Mouse (Mus musculus): Measurements from ENCODE around the gene Trmt61a. TPM values are rescaled to one million over a fixed set of nuclear protein-coding genes. Genes with fewer than 3 reads are reported as not detected.
A peak's percentile ranks its signal among the peaks of the same experiment; 100 is the strongest.

The Trmt61a gene
- polyA plus RNA-seq, 1 experiment from 2014 or later: 5.0 TPM

- Histone ChIP-seq H3K4me2 (ENCODE audit: low read depth, low read length) (no peak overlapping the region), H3K36me3 (ENCODE audit: control insufficient read depth, insufficient read depth, low read length) (peaks cover 7% of the 10 kb centered on the region), H3K9ac (replicated peaks; ENCODE audit: low read depth, low read length) (no peak overlapping the region), H3K27me3 (ENCODE audit: control insufficient read depth, insufficient read depth, low read length) (no peaks in the 10 kb centered on the region), H3K9me3 (ENCODE audit: control insufficient read depth, low read length) (no peaks in the 10 kb centered on the region), H3K4me1 (ENCODE audit: control insufficient read depth, insufficient read depth, low read length) (no peaks in the 10 kb centered on the region), H3K4me3 (ENCODE audit: low read depth, low read length) (no peak overlapping the region), H3K27ac (ENCODE audit: low read depth, low read length) (no peak overlapping the region)
- WGBS: 81% methylated on average over 4 of the region's 4 CpGs
- ATAC-seq (ENCODE audit: low read depth): no peak
Measured at GRCm38 (mm10) chr12:111726122-111726463, 48.2 kb downstream of the Trmt61a start.

DNA sequence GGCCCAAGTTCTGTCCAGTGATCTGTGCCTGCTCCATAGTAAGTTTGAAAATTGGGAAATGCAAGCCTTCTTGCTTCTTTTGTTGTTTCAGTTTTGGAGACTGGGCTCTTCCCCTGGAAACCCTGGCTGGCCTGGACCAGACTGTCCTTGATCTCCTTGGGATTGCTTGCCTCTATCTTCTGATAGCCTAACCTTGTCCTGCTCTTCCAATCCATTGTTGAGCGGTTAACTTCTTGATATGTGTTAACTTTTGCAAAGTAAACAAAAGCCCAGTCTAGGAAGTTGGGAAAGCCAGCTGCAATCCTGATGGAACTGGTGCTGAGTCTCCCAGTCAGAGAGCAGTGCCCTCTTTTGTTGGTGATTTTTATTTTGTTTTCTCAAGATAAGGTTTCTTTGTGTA, 50.1 kb downstream of the Trmt61a start:
- Histone ChIP-seq H3K27ac (ENCODE audit: low read depth, low read length) (no peak overlapping the region), H3K9me3 (ENCODE audit: control insufficient read depth, low read length) (no peaks in the 10 kb centered on the region), H3K4me1 (ENCODE audit: control insufficient read depth, insufficient read depth, low read length) (no peaks in the 10 kb centered on the region), H3K27me3 (ENCODE audit: control insufficient read depth, insufficient read depth, low read length) (no peaks in the 10 kb centered on the region), H3K36me3 (ENCODE audit: control insufficient read depth, insufficient read depth, low read length) (peaks cover 7% of the 10 kb centered on the region), H3K4me3 (ENCODE audit: low read depth, low read length) (no peak overlapping the region), H3K4me2 (ENCODE audit: low read depth, low read length) (no peak overlapping the region), H3K9ac (replicated peaks; ENCODE audit: low read depth, low read length) (no peak overlapping the region)
- WGBS: 97% methylated on average over 1 of the region's 1 CpGs
- no peak for ATAC-seq (ENCODE audit: low read depth)

- WGBS: 33% methylated on average over 30 of the region's 30 CpGs
Measured at GRCm38 (mm10) chr12:111731822-111732807, 54.2 kb downstream of the Trmt61a start.

DNA sequence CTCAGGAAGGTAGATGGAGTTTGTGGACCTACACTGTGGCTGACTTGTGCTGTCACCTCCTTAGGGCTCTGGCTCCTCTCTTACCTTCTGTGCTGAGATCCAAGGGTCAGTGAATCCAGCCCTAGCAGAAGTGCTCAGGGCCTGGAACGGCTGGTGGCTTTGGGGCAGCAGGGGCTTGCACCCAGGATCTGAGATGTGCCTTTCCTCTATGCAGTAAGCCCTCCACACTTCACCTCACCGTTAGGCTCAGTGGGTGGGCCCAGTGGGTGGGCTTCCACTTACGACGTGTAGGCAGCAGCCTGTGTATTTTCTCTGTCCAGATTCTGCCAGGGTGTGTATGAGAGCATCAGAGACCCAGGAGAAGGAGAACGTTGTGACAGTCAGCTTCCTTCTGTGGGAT, 55.0 kb downstream of the Trmt61a start:
- 56% methylated on average over 5 of the region's 5 CpGs for WGBS
- no peaks in the 10 kb centered on the region for H3K27me3 ChIP-seq (ENCODE audit: control insufficient read depth, insufficient read depth, low read length)
- H3K9me3 ChIP-seq (ENCODE audit: control insufficient read depth, low read length): no peaks in the 10 kb centered on the region
- H3K4me3 ChIP-seq (ENCODE audit: low read depth, low read length): no peak overlapping the region
- no peak overlapping the region for H3K4me2 ChIP-seq (ENCODE audit: low read depth, low read length)
- no peaks in the 10 kb centered on the region for H3K36me3 ChIP-seq (ENCODE audit: control insufficient read depth, insufficient read depth, low read length)
- 0 out of 2 replicates have a peak, but pooled peaks have one; percentile 23 for ATAC-seq (ENCODE audit: low read depth)
- H3K27ac ChIP-seq (ENCODE audit: low read depth, low read length): no peak overlapping the region
- H3K9ac ChIP-seq (replicated peaks; ENCODE audit: low read depth, low read length): no peak overlapping the region
- no peaks in the 10 kb centered on the region for H3K4me1 ChIP-seq (ENCODE audit: control insufficient read depth, insufficient read depth, low read length)

More at GRCm38 (mm10) chr12:111731822-111732807, 54.2 kb downstream of the Trmt61a start:
- Histone ChIP-seq H3K27me3 (ENCODE audit: control insufficient read depth, insufficient read depth, low read length) (no peaks in the 10 kb centered on the region), H3K9ac (replicated peaks; ENCODE audit: low read depth, low read length) (no peak overlapping the region), H3K36me3 (ENCODE audit: control insufficient read depth, insufficient read depth, low read length) (no peaks in the 10 kb centered on the region), H3K27ac (ENCODE audit: low read depth, low read length) (no peak overlapping the region), H3K4me3 (ENCODE audit: low read depth, low read length) (no peak overlapping the region), H3K4me1 (ENCODE audit: control insufficient read depth, insufficient read depth, low read length) (no peaks in the 10 kb centered on the region), H3K4me2 (ENCODE audit: low read depth, low read length) (no peak overlapping the region; the same call in 1 of the 2 replicates), H3K9me3 (ENCODE audit: control insufficient read depth, low read length) (no peaks in the 10 kb centered on the region)
- ATAC-seq (ENCODE audit: low read depth): peak; percentile 95

Other genes with a start within 250 kb of the Trmt61a start
- 0.81 TPM in 1 of 2 replicates, not detected in the other for gene Tnfaip2, start 235.6 kb upstream of the Trmt61a start, polyA plus RNA-seq (2014; fragmentation: Nextera tagmentation; extraction: Ambion mirVana)
- 1.3 and 1.5 TPM in 2 replicates for gene Gm266, start 192.3 kb upstream of the Trmt61a start, polyA plus RNA-seq (2014; fragmentation: Nextera tagmentation; extraction: Ambion mirVana)
- gene Eif5, start 140.1 kb upstream of the Trmt61a start, polyA plus RNA-seq (2014; fragmentation: Nextera tagmentation; extraction: Ambion mirVana): 518 and 558 TPM in 2 replicates
- gene Mark3, start 103.6 kb upstream of the Trmt61a start, polyA plus RNA-seq (2014; fragmentation: Nextera tagmentation; extraction: Ambion mirVana): 78.1 and 83.7 TPM in 2 replicates
- 1,430 and 1,628 TPM in 2 replicates for gene Ckb, start 5.8 kb upstream of the Trmt61a start, polyA plus RNA-seq (2014; fragmentation: Nextera tagmentation; extraction: Ambion mirVana)
- 68.1 and 71.8 TPM in 2 replicates for gene Bag5, start 35.2 kb downstream of the Trmt61a start, polyA plus RNA-seq (2014; fragmentation: Nextera tagmentation; extraction: Ambion mirVana)
- gene Apopt1, start 35.2 kb downstream of the Trmt61a start, polyA plus RNA-seq (2014; fragmentation: Nextera tagmentation; extraction: Ambion mirVana): 65.7 and 69.6 TPM in 2 replicates
- 598 and 669 TPM in 2 replicates for gene Klc1, start 80.7 kb downstream of the Trmt61a start, polyA plus RNA-seq (2014; fragmentation: Nextera tagmentation; extraction: Ambion mirVana)
- gene Xrcc3, start 135.8 kb downstream of the Trmt61a start, polyA plus RNA-seq (2014; fragmentation: Nextera tagmentation; extraction: Ambion mirVana): 2.9 and 3.4 TPM in 2 replicates
- 30.5 and 39.6 TPM in 2 replicates for gene Zfyve21, start 136.1 kb downstream of the Trmt61a start, polyA plus RNA-seq (2014; fragmentation: Nextera tagmentation; extraction: Ambion mirVana)
- 40.0 and 40.1 TPM in 2 replicates for gene Ppp1r13b, start 230.0 kb downstream of the Trmt61a start, polyA plus RNA-seq (2014; fragmentation: Nextera tagmentation; extraction: Ambion mirVana)

Data from neural tube, embryonic 14.5 days (tissue).